Mouse (Mus musculus) hindbrain, embryonic 16.5 days (tissue): ENCODE measurements around the gene Rap1gap2. TPM values are rescaled to one million over a fixed set of nuclear protein-coding genes. Genes with fewer than 3 reads are reported as not detected.
A peak's percentile ranks its signal among the peaks of the same experiment; 100 is the strongest.

Experiments used
- ATAC-seq: fragments of 200-750 bp; cut with Nextera tagmentation; 2 replicates; pipeline ENCODE4 v1.8.0; 2017; ENCODE audit warnings: moderate TSS enrichment, moderate library complexity
- H3K27ac ChIP-seq: fragments of 300-500 bp; sonication (generic); 2 replicates; pipeline ENCODE4 v1.5.1; 2014; ENCODE audit warnings: low read depth, mild to moderate bottlenecking, control low read depth, low read length, moderate library complexity
- H3K27me3 ChIP-seq: fragments of 300-500 bp; sonication (generic); replicated peaks from 2 replicates; pipeline ENCODE4 v1.6.1; 2014; ENCODE audit warnings: low read length; ENCODE audit not compliant: control insufficient read depth, insufficient read depth
- H3K36me3 ChIP-seq: fragments of 300-500 bp; sonication (generic); 2 replicates; pipeline ENCODE4 v1.6.1; 2014; ENCODE audit warnings: mild to moderate bottlenecking, low read length, moderate library complexity, mixed read lengths; ENCODE audit not compliant: control insufficient read depth, insufficient read depth
- H3K4me1 ChIP-seq: fragments of 300-500 bp; sonication (generic); 2 replicates; pipeline ENCODE4 v1.6.1; 2014; ENCODE audit warnings: low read depth, low read length; ENCODE audit not compliant: control insufficient read depth, insufficient read depth
- H3K4me2 ChIP-seq: fragments of 300-500 bp; sonication (generic); 2 replicates; pipeline ENCODE4 v1.6.1; 2014; ENCODE audit warnings: mild to moderate bottlenecking, low read length, control low read depth, moderate library complexity
- H3K4me3 ChIP-seq: fragments of 300-500 bp; sonication (generic); 2 replicates; pipeline ENCODE4 v1.5.1; 2014; ENCODE audit warnings: mild to moderate bottlenecking, low read length, control low read depth, moderate library complexity
- H3K9ac ChIP-seq: fragments of 300-500 bp; sonication (generic); 2 replicates; pipeline ENCODE4 v1.6.1; 2014; ENCODE audit warnings: low read depth, mild to moderate bottlenecking, control low read depth, low read length, moderate library complexity
- H3K9me3 ChIP-seq: fragments of 300-500 bp; sonication (generic); 2 replicates; pipeline ENCODE4 v1.6.1; 2014; ENCODE audit warnings: mild to moderate bottlenecking, low read length, moderate library complexity; ENCODE audit not compliant: control insufficient read depth
- WGBS: fragments of 180-500 bp; shearing (Covaris S2); extraction: QIAGEN DNeasy Blood & Tissue Kit; methylation state at CpG from one replicate; pipeline ENCODE4 v1.1.7; 2014; 5-methylcytosine and 5-hydroxymethylcytosine counted together
- polyA plus RNA-seq: library from polyadenylated mRNA; unstranded; fragments of >200 nt; fragmentation: Nextera tagmentation; extraction: Ambion mirVana; gene quantifications from 2 replicates; pipeline ENCODE4 v1.2.1, GENCODE M21; 2015

Rap1gap2 gene
- polyA plus RNA-seq, 1 experiment from 2014 or later = 13.7 TPM

- Histone ChIP-seq H3K4me3 (no peak overlapping the region), H3K9ac (no peak overlapping the region), H3K4me2 (no peak overlapping the region), H3K27me3 (no peaks in the 10 kb centered on the region), H3K9me3 (no peaks in the 10 kb centered on the region), H3K4me1 (no peaks in the 10 kb centered on the region), H3K27ac (no peak overlapping the region), H3K36me3 (no peaks in the 10 kb centered on the region)
- WGBS = 38% methylated on average over 14 of the region's 14 CpGs
- 0 out of 2 replicates have a peak, but pooled peaks have one; percentile 24 for ATAC-seq
Observed at GRCm38 (mm10) chr11:74536140-74536842, 74.4 kb downstream of the Rap1gap2 start.

GRCm38 (mm10) chr11:74534380-74534779 is 76.3 kb downstream of the Rap1gap2 start:
- Histone ChIP-seq H3K4me3 (no peak overlapping the region), H3K36me3 (no peaks in the 10 kb centered on the region), H3K27ac (no peak overlapping the region), H3K4me1 (no peaks in the 10 kb centered on the region), H3K9ac (no peak overlapping the region), H3K9me3 (no peaks in the 10 kb centered on the region), H3K4me2 (no peak overlapping the region), H3K27me3 (no peaks in the 10 kb centered on the region)
- ATAC-seq = no peak
- 93% methylated on average over 7 of the region's 7 CpGs for WGBS

- WGBS = 95% methylated on average over 2 of the region's 2 CpGs
- H3K36me3 ChIP-seq = no peaks in the 10 kb centered on the region
- H3K4me1 ChIP-seq = no peaks in the 10 kb centered on the region
- no peak overlapping the region for H3K9ac ChIP-seq
- no peak for ATAC-seq
- H3K27me3 ChIP-seq = no peaks in the 10 kb centered on the region
- H3K27ac ChIP-seq = no peak overlapping the region
- H3K4me3 ChIP-seq = no peak overlapping the region
- H3K4me2 ChIP-seq = no peak overlapping the region
- H3K9me3 ChIP-seq = no peaks in the 10 kb centered on the region
Observed at GRCm38 (mm10) chr11:74533050-74533449, 77.7 kb downstream of the Rap1gap2 start.

DNA sequence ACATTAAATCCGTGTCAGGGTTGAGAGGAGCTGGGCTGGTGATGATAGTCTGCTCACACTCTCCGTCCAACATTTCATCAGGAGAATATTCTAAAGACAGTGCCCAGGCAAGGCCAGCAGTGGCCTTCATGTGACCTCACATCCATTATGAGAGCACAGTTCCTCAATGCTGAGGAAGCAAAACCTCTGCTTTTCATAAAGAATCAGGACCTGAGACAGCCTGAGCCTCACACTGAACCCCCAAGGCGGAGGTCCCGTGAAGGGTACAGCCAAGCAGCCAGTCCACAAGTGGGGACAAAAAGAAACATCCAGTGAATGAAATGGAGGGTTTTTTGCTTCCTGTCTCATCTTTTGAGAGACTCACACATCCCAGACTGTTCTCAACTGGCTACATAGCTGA is 78.3 kb downstream of the Rap1gap2 start:
- Histone ChIP-seq H3K4me1 (no peaks in the 10 kb centered on the region), H3K27ac (no peak overlapping the region), H3K36me3 (no peaks in the 10 kb centered on the region), H3K27me3 (no peaks in the 10 kb centered on the region), H3K9ac (no peak overlapping the region), H3K4me3 (no peak overlapping the region), H3K9me3 (no peaks in the 10 kb centered on the region), H3K4me2 (no peak overlapping the region)
- 61% methylated on average over 4 of the region's 4 CpGs for WGBS
- no peak for ATAC-seq

GRCm38 (mm10) chr11:74531725-74532124 is 79.0 kb downstream of the Rap1gap2 start:
- Histone ChIP-seq H3K9me3 (no peaks in the 10 kb centered on the region), H3K27ac (no peak overlapping the region), H3K27me3 (no peaks in the 10 kb centered on the region), H3K36me3 (no peaks in the 10 kb centered on the region), H3K4me3 (no peak overlapping the region), H3K9ac (no peak overlapping the region), H3K4me1 (peaks cover 2% of the 10 kb centered on the region; the same call in 1 of the 2 replicates), H3K4me2 (no peak overlapping the region)
- ATAC-seq = no peak
- WGBS = 20% methylated on average over 3 of the region's 3 CpGs

DNA sequence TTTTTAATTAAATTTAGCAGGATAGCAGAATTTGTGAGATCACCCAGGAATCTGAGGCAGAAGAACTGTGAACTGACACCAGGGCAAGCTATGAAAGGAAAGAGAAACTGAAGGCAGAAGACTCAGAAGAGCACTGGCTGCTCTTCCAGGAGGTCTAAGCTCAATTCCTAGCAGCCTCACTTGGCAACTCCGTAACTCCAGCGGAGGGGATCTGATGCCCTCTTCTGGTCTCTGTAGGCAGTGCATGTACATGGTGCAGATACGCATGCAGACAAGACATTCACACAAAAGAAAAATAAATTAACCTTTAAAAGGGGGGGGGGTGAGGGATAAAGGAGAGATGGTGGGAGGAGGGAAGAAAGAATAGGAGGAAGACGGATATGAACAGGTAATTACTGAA is 80.9 kb downstream of the Rap1gap2 start:
- Histone ChIP-seq H3K27me3 (no peaks in the 10 kb centered on the region), H3K4me1 (peaks cover 5% of the 10 kb centered on the region; the same call in 1 of the 2 replicates), H3K4me2 (no peak overlapping the region), H3K36me3 (no peaks in the 10 kb centered on the region), H3K9me3 (no peaks in the 10 kb centered on the region), H3K27ac (no peak overlapping the region), H3K4me3 (no peak overlapping the region), H3K9ac (no peak overlapping the region)
- WGBS = 57% methylated on average over 4 of the region's 4 CpGs
- ATAC-seq = no peak

- H3K27ac ChIP-seq = no peak overlapping the region
- H3K9me3 ChIP-seq = no peaks in the 10 kb centered on the region
- H3K4me3 ChIP-seq = no peak overlapping the region
- 57% methylated on average over 7 of the region's 7 CpGs for WGBS
- no peak for ATAC-seq
- no peaks in the 10 kb centered on the region for H3K36me3 ChIP-seq
- H3K9ac ChIP-seq = no peak overlapping the region
- H3K4me1 ChIP-seq = peaks cover 13% of the 10 kb centered on the region
- H3K27me3 ChIP-seq = 0 out of 2 replicates have a peak, but pooled peaks cover 3% of the 10 kb centered on the region
- H3K4me2 ChIP-seq = no peak overlapping the region
Observed at GRCm38 (mm10) chr11:74527555-74527954, 83.2 kb downstream of the Rap1gap2 start.

GRCm38 (mm10) chr11:74526180-74527158 is 84.2 kb downstream of the Rap1gap2 start:
- peak overlapping the region; percentile 19 for H3K4me2 ChIP-seq
- ATAC-seq = no peak
- no peaks in the 10 kb centered on the region for H3K36me3 ChIP-seq
- H3K4me1 ChIP-seq = peaks cover 20% of the 10 kb centered on the region
- H3K9ac ChIP-seq = no peak overlapping the region
- H3K27me3 ChIP-seq = 0 out of 2 replicates have a peak, but pooled peaks cover 3% of the 10 kb centered on the region
- H3K4me3 ChIP-seq = no peak overlapping the region
- WGBS = 20% methylated on average over 18 of the region's 18 CpGs
- no peaks in the 10 kb centered on the region for H3K9me3 ChIP-seq
- H3K27ac ChIP-seq = no peak overlapping the region

GRCm38 (mm10) chr11:74525605-74526004 is 85.1 kb downstream of the Rap1gap2 start:
- Histone ChIP-seq H3K4me3 (no peak overlapping the region), H3K9ac (no peak overlapping the region), H3K4me2 (no peak overlapping the region), H3K4me1 (peaks cover 22% of the 10 kb centered on the region), H3K27ac (no peak overlapping the region), H3K9me3 (no peaks in the 10 kb centered on the region), H3K27me3 (peaks cover 6% of the 10 kb centered on the region; the same call in 1 of the 2 replicates), H3K36me3 (no peaks in the 10 kb centered on the region)
- no peak for ATAC-seq
- WGBS = 37% methylated on average over 9 of the region's 9 CpGs
